Mouse (Mus musculus): Measurements from ENCODE around the gene Tenm3. TPM values are rescaled to one million over a fixed set of nuclear protein-coding genes. Genes with fewer than 3 reads are reported as not detected.

Gene Tenm3
- total RNA-seq, 2 experiments from 2014 or later = 61.8 to 76.5 TPM

DNA sequence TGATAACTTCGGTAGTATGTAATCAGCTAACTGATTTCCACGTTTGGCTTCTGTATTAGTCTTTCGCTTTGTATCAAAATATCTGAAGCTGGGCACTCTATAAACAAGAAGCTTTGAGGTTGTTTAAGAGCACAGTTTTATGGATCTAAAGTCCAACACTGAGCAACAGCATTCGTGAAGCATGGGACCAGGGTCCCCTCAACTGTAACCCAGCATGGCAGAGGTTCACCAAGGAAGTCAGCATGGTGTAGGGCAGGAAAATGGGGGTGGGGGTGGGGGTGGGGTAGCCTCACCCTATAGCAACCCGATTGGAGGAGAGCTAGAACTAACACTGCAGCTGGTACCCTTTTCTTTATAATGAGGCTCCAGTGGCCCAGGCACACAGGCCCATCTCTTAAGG, 206.8 kb downstream of the Tenm3 start:
- DNase-seq (ENCODE audit: extremely low spot score in 1 of 2, low spot score in 2 of 2) = no peak
- TF ChIP-seq CTCF (IDR thresholded peaks at IDR 0.05) = no peak
- H3K4me3 ChIP-seq = no peak overlapping the region
- H3K27ac ChIP-seq = no peak overlapping the region
- intact Hi-C loops (cut with DNase I) = no loop called here

DNA sequence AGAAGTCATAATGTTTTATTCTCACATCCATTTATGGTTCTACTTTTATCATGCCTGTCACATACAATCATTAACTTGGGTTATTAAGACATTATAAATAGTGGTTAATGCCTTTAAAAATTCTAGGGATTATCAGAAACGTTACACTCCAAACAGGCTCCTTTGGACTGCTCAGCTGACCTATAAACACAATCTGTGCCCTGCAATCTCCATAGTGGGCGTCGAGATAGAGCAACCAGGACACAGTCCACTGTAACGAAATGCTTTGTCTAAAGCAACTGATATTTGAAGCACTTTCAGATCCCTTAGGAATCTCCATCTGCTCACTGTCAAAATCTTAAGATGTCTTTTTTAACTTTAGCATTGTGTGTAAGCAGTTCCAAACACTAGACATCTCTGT, 207.9 kb downstream of the Tenm3 start:
- TF ChIP-seq CTCF (IDR thresholded peaks at IDR 0.05) = no peak

GRCm38 (mm10) chr8:48633426-48633825, 210.3 kb downstream of the Tenm3 start:
- DNase-seq (ENCODE audit: extremely low spot score in 1 of 2, low spot score in 2 of 2) = no peak
- H3K27ac ChIP-seq = no peak overlapping the region
- no peak overlapping the region for H3K4me3 ChIP-seq
- no peak for TF ChIP-seq CTCF (IDR thresholded peaks at IDR 0.05)
- intact Hi-C loops (cut with DNase I) = no loop called here

More for the DNA sequence above, 207.9 kb downstream of the Tenm3 start:
- Histone ChIP-seq H3K27ac (no peak overlapping the region), H3K4me3 (no peak overlapping the region)
- no peak for DNase-seq (ENCODE audit: extremely low spot score in 1 of 2, low spot score in 2 of 2)
- intact Hi-C loops (cut with DNase I) = no loop called here

- H3K27ac ChIP-seq = no peak overlapping the region
- no peak for TF ChIP-seq CTCF (IDR thresholded peaks at IDR 0.05)
- no peak overlapping the region for H3K4me3 ChIP-seq
- no peak for DNase-seq (ENCODE audit: extremely low spot score in 1 of 2, low spot score in 2 of 2)
- intact Hi-C loops (cut with DNase I) = no loop called here
Observed at GRCm38 (mm10) chr8:48622517-48623153, 221.1 kb downstream of the Tenm3 start.

- intact Hi-C loops (cut with DNase I) = no loop called here
- no peak overlapping the region for H3K27ac ChIP-seq
- no peak overlapping the region for H3K4me3 ChIP-seq
- TF ChIP-seq CTCF (IDR thresholded peaks at IDR 0.05) = no peak
- DNase-seq (ENCODE audit: extremely low spot score in 1 of 2, low spot score in 2 of 2) = no peak
Observed at GRCm38 (mm10) chr8:48615088-48615487, 228.7 kb downstream of the Tenm3 start.

GRCm38 (mm10) chr8:48611934-48612512, 231.7 kb downstream of the Tenm3 start:
- intact Hi-C loops (cut with DNase I) = no loop called here

GRCm38 (mm10) chr8:48611126-48611525, 232.6 kb downstream of the Tenm3 start:
- no peak for DNase-seq (ENCODE audit: extremely low spot score in 1 of 2, low spot score in 2 of 2)
- H3K4me3 ChIP-seq = no peak overlapping the region
- TF ChIP-seq CTCF (IDR thresholded peaks at IDR 0.05) = no peak
- H3K27ac ChIP-seq = no peak overlapping the region
- intact Hi-C loops (cut with DNase I) = no loop called here

More at GRCm38 (mm10) chr8:48611934-48612512, 231.7 kb downstream of the Tenm3 start:
- H3K4me3 ChIP-seq = no peak overlapping the region
- DNase-seq (ENCODE audit: extremely low spot score in 1 of 2, low spot score in 2 of 2) = no peak
- TF ChIP-seq CTCF (IDR thresholded peaks at IDR 0.05) = no peak
- no peak overlapping the region for H3K27ac ChIP-seq

- DNase-seq (ENCODE audit: extremely low spot score in 1 of 2, low spot score in 2 of 2) = no peak
- no peak for TF ChIP-seq CTCF (IDR thresholded peaks at IDR 0.05)
- no peak overlapping the region for H3K27ac ChIP-seq
- intact Hi-C loops (cut with DNase I) = no loop called here
- H3K4me3 ChIP-seq = no peak overlapping the region
Observed at GRCm38 (mm10) chr8:48610316-48610715, 233.4 kb downstream of the Tenm3 start.

GRCm38 (mm10) chr8:48609684-48610083, 234.1 kb downstream of the Tenm3 start:
- DNase-seq (ENCODE audit: extremely low spot score in 1 of 2, low spot score in 2 of 2) = no peak
- intact Hi-C loops (cut with DNase I) = no loop called here
- Histone ChIP-seq H3K4me3 (no peak overlapping the region), H3K27ac (no peak overlapping the region)
- TF ChIP-seq CTCF (IDR thresholded peaks at IDR 0.05) = no peak

- H3K4me3 ChIP-seq = no peak overlapping the region
- intact Hi-C loops (cut with DNase I) = no loop called here
- no peak overlapping the region for H3K27ac ChIP-seq
- TF ChIP-seq CTCF (IDR thresholded peaks at IDR 0.05) = no peak
- no peak for DNase-seq (ENCODE audit: extremely low spot score in 1 of 2, low spot score in 2 of 2)
Observed at GRCm38 (mm10) chr8:48604190-48604897, 239.4 kb downstream of the Tenm3 start.

- intact Hi-C loops (cut with DNase I) = no loop called here
- no peak for TF ChIP-seq CTCF (IDR thresholded peaks at IDR 0.05)
- Histone ChIP-seq H3K27ac (no peak overlapping the region), H3K4me3 (no peak overlapping the region)
- DNase-seq (ENCODE audit: extremely low spot score in 1 of 2, low spot score in 2 of 2) = no peak
Observed at GRCm38 (mm10) chr8:48603165-48603840, 240.4 kb downstream of the Tenm3 start.

- H3K4me3 ChIP-seq = no peak overlapping the region
- H3K27ac ChIP-seq = no peak overlapping the region
- no peak for DNase-seq (ENCODE audit: extremely low spot score in 1 of 2, low spot score in 2 of 2)
- TF ChIP-seq CTCF (IDR thresholded peaks at IDR 0.05) = no peak
- intact Hi-C loops (cut with DNase I) = no loop called here
Observed at GRCm38 (mm10) chr8:48601621-48602020, 242.1 kb downstream of the Tenm3 start.

Measured in left cerebral cortex, adult 2 months (tissue).